9 mouse cellular contexts compared by ENCODE assay signal in genomic region chr8:4206182-4207015, GRCm38 (mm10). TPM values are rescaled to one million over a fixed set of nuclear protein-coding genes. Genes with fewer than 3 reads are reported as not detected.
DNase-seq lines count a peak whose midpoint lies in the region; ATAC-seq and TF ChIP-seq lines count a peak whose summit lies in the region.
"Had no signal": no experiment of that assay in that cellular context is flagged by ENCODE, and none has a peak within 500 bp of the region (broad histone marks: within the 10 kb centered on the region; RNA-seq: fewer than 3 reads in every experiment).

No protein-coding gene starts in this region.

- H3K9ac ChIP-seq in heart, embryonic 15.5 days = peak overlapping the region; percentile 28; the same call in 1 of the 2 replicates
- 0 out of 2 replicates have a peak overlapping the region, but pooled peaks have one; percentile 14 for H3K9ac ChIP-seq in forebrain, postnatal 0 days

- TF ChIP-seq POLR2A in cerebellum, adult 2 months (IDR thresholded peaks at IDR 0.05; ENCODE audit: borderline replicate concordance, insufficient read depth, low read length) = no peak

- 0 out of 2 replicates have a peak, but pooled peaks cover 3% of the 10 kb centered on the region for H3K36me3 ChIP-seq in heart, embryonic 15.5 days
- peaks cover 71% of the 10 kb centered on the region for H3K36me3 ChIP-seq in forebrain, postnatal 0 days (ENCODE audit: insufficient read depth)
- peaks cover 41% of the 10 kb centered on the region for H3K36me3 ChIP-seq in midbrain, embryonic 10.5 days

- intact Hi-C loops in heart, postnatal 10 days (cut with DNase I) = no loop called here

- H3K4me2 ChIP-seq in heart, embryonic 15.5 days = peak overlapping the region; percentile 53
- H3K4me2 ChIP-seq in forebrain, postnatal 0 days (ENCODE audit: low read depth) = no peak overlapping the region

- 15% methylated on average over 44 of the region's 44 CpGs for WGBS in heart, embryonic 15.5 days
- 33% methylated on average over 44 of the region's 44 CpGs for WGBS in cerebellum, adult 2 months
- WGBS in forebrain, postnatal 0 days = 19% methylated on average over 44 of the region's 44 CpGs
- WGBS in midbrain, embryonic 10.5 days = 6% methylated on average over 44 of the region's 44 CpGs

- ATAC-seq in heart, embryonic 15.5 days (replicated peaks; ENCODE audit: insufficient number of reproducible peaks, insufficient read depth, low FRiP score, low read depth) = 0 out of 2 replicates have a peak, but pooled peaks have one; percentile 31
- peak; percentile 6 for ATAC-seq in forebrain, postnatal 0 days
- ATAC-seq in megakaryocyte, adult 5-6 weeks (ENCODE audit: poor library complexity, severe bottlenecking) = no peak

- peak overlapping the region; percentile 23 for H3K4me3 ChIP-seq in heart, embryonic 15.5 days
- H3K4me3 ChIP-seq in cerebellum, adult 2 months (replicated peaks; ENCODE audit: insufficient read depth, low read depth, low read length) = no peak overlapping the region
- H3K4me3 ChIP-seq in forebrain, postnatal 0 days (ENCODE audit: low read depth, low read length) = no peak overlapping the region
- H3K4me3 ChIP-seq in midbrain, embryonic 10.5 days = peak overlapping the region; percentile 35

- DNase-seq in heart, postnatal 10 days = no peak
- DNase-seq in cerebellum, adult 2 months = peak; percentile 47 to 60
- DNase-seq in forebrain, postnatal 0 days = peak; percentile 34
- peak; percentile 38 for DNase-seq in midbrain, embryonic 10.5 days (ENCODE audit: low spot score)
- no peak for DNase-seq in urinary bladder, adult 2 months (ENCODE audit: low spot score)
- no peak for DNase-seq in left cerebral cortex, adult 9 months (ENCODE audit: low spot score in 2 of 2)

- H3K27me3 ChIP-seq in heart, embryonic 15.5 days = peaks cover 35% of the 10 kb centered on the region
- H3K27me3 ChIP-seq in cerebellum, adult 2 months (ENCODE audit: control insufficient read depth, insufficient read depth, low read length) = no peaks in the 10 kb centered on the region
- no peaks in the 10 kb centered on the region for H3K27me3 ChIP-seq in forebrain, postnatal 0 days (ENCODE audit: insufficient read depth, low read length)
- H3K27me3 ChIP-seq in midbrain, embryonic 10.5 days (ENCODE audit: low read depth, poor library complexity, severe bottlenecking) = peaks cover 71% of the 10 kb centered on the region

- peaks cover 14% of the 10 kb centered on the region for H3K4me1 ChIP-seq in heart, embryonic 15.5 days (replicated peaks)
- peaks cover 10% of the 10 kb centered on the region for H3K4me1 ChIP-seq in cerebellum, adult 2 months (ENCODE audit: control insufficient read depth, insufficient read depth, low read length)
- no peaks in the 10 kb centered on the region for H3K4me1 ChIP-seq in forebrain, postnatal 0 days (ENCODE audit: insufficient read depth)
- H3K4me1 ChIP-seq in midbrain, embryonic 10.5 days = peaks cover 17% of the 10 kb centered on the region

- H3K9me3 ChIP-seq in heart, embryonic 15.5 days (replicated peaks) = no peaks in the 10 kb centered on the region
- H3K9me3 ChIP-seq in forebrain, postnatal 0 days (ENCODE audit: low read length) = no peaks in the 10 kb centered on the region
- H3K9me3 ChIP-seq in midbrain, embryonic 10.5 days (replicated peaks) = 0 out of 2 replicates have a peak, but pooled peaks cover 7% of the 10 kb centered on the region
- H3K9me3 ChIP-seq: G1E had no signal

- TF ChIP-seq CTCF in cerebellum, adult 2 months (IDR thresholded peaks at IDR 0.05; ENCODE audit: borderline replicate concordance, insufficient read depth, low read depth, low read length) = no peak
- no peak for TF ChIP-seq CTCF in forebrain, postnatal 0 days (IDR thresholded peaks at IDR 0.05; ENCODE audit: low read depth)

- no peak overlapping the region for H3K27ac ChIP-seq in heart, embryonic 15.5 days
- H3K27ac ChIP-seq in cerebellum, adult 2 months (ENCODE audit: insufficient read depth, low read length) = no peak overlapping the region
- H3K27ac ChIP-seq in forebrain, postnatal 0 days (ENCODE audit: low read depth, low read length) = no peak overlapping the region
- no peak overlapping the region for H3K27ac ChIP-seq in midbrain, embryonic 10.5 days (replicated peaks)

RNA-seq across cellular contexts. Expression of gene Prr36, which starts 10.9 kb away (rescaled TPM):
- 0.44 and 0.95 TPM in 2 replicates for polyA plus RNA-seq in heart, embryonic 15.5 days (2015; fragmentation: Nextera tagmentation; extraction: Ambion mirVana)
- total RNA-seq in heart, postnatal 10 days (2021) = under 1 TPM in 1 of 2 experiments, not detected in 1; 0.05 TPM
- 8.2 and 8.6 TPM in 2 replicates for polyA plus RNA-seq in cerebellum, adult 2 months (2012; rRNA removed)
- total RNA-seq in forebrain, postnatal 0 days (2014; rRNA removed) = 12.7 and 14.8 TPM in 2 replicates
- 28.8 and 37.2 TPM in 2 replicates for polyA plus RNA-seq in forebrain, postnatal 0 days (2015; fragmentation: Nextera tagmentation; extraction: Ambion mirVana)
- 10.8 and 18.6 TPM in 2 replicates for polyA plus RNA-seq in midbrain, embryonic 10.5 days (2016; fragmentation: Nextera tagmentation; extraction: Ambion mirVana)
- polyA plus RNA-seq in urinary bladder, adult 2 months (2012; rRNA removed) = 0.72 and 1.1 TPM in 2 replicates
- total RNA-seq in megakaryocyte, adult 5-6 weeks (2015) = 0.09 and 0.14 TPM in 2 replicates
- not detected in 2 replicates for total RNA-seq in megakaryocyte, adult 5-6 weeks (2017)

RNA-seq across cellular contexts. Expression of gene Lrrc8e, which starts 20.2 kb away (rescaled TPM):
- 0.11 and 0.49 TPM in 2 replicates for polyA plus RNA-seq in heart, embryonic 15.5 days (2015; fragmentation: Nextera tagmentation; extraction: Ambion mirVana)
- under 1 TPM; 0.12 to 0.42 TPM for total RNA-seq in heart, postnatal 10 days (2021)
- polyA plus RNA-seq in cerebellum, adult 2 months (2012; rRNA removed) = 0.02 TPM in 1 of 2 replicates, not detected in the other
- not detected in 2 replicates for total RNA-seq in forebrain, postnatal 0 days (2014; rRNA removed)
- polyA plus RNA-seq in forebrain, postnatal 0 days (2015; fragmentation: Nextera tagmentation; extraction: Ambion mirVana) = 0.08 TPM in 1 of 2 replicates, not detected in the other
- 0.19 TPM in 2 replicates for polyA plus RNA-seq in midbrain, embryonic 10.5 days (2016; fragmentation: Nextera tagmentation; extraction: Ambion mirVana)
- 15.4 and 15.9 TPM in 2 replicates for polyA plus RNA-seq in urinary bladder, adult 2 months (2012; rRNA removed)
- total RNA-seq in megakaryocyte, adult 5-6 weeks (2015) = not detected in 2 replicates
- total RNA-seq in megakaryocyte, adult 5-6 weeks (2017) = not detected in 2 replicates

RNA-seq across cellular contexts. Expression of gene Map2k7, which starts 32.1 kb away (rescaled TPM):
- polyA plus RNA-seq in heart, embryonic 15.5 days (2015; fragmentation: Nextera tagmentation; extraction: Ambion mirVana) = 21.0 and 24.6 TPM in 2 replicates
- total RNA-seq in heart, postnatal 10 days (2021) = 10 to 100 TPM; 66.6 to 74.1 TPM
- polyA plus RNA-seq in cerebellum, adult 2 months (2012; rRNA removed) = 85.2 and 86.7 TPM in 2 replicates
- total RNA-seq in forebrain, postnatal 0 days (2014; rRNA removed) = 26.3 and 45.8 TPM in 2 replicates
- polyA plus RNA-seq in forebrain, postnatal 0 days (2015; fragmentation: Nextera tagmentation; extraction: Ambion mirVana) = 19.2 and 24.4 TPM in 2 replicates
- 31.5 and 39.0 TPM in 2 replicates for polyA plus RNA-seq in midbrain, embryonic 10.5 days (2016; fragmentation: Nextera tagmentation; extraction: Ambion mirVana)
- 39.9 and 50.3 TPM in 2 replicates for polyA plus RNA-seq in urinary bladder, adult 2 months (2012; rRNA removed)
- total RNA-seq in megakaryocyte, adult 5-6 weeks (2015) = 24.6 and 32.4 TPM in 2 replicates
- 27.1 and 32.4 TPM in 2 replicates for total RNA-seq in megakaryocyte, adult 5-6 weeks (2017)

RNA-seq across cellular contexts. Expression of gene Gm49320, which starts 32.3 kb away (rescaled TPM):
- polyA plus RNA-seq in heart, embryonic 15.5 days (2015; fragmentation: Nextera tagmentation; extraction: Ambion mirVana) = 0.34 and 0.79 TPM in 2 replicates
- under 1 TPM in 1 of 2 experiments, not detected in 1; 0.57 TPM for total RNA-seq in heart, postnatal 10 days (2021)
- 8.6 and 9.4 TPM in 2 replicates for polyA plus RNA-seq in cerebellum, adult 2 months (2012; rRNA removed)
- total RNA-seq in forebrain, postnatal 0 days (2014; rRNA removed) = 1.3 TPM in 1 of 2 replicates, not detected in the other
- polyA plus RNA-seq in forebrain, postnatal 0 days (2015; fragmentation: Nextera tagmentation; extraction: Ambion mirVana) = 0.10 and 0.67 TPM in 2 replicates
- 0.43 and 1.3 TPM in 2 replicates for polyA plus RNA-seq in midbrain, embryonic 10.5 days (2016; fragmentation: Nextera tagmentation; extraction: Ambion mirVana)
- 4.3 and 5.9 TPM in 2 replicates for polyA plus RNA-seq in urinary bladder, adult 2 months (2012; rRNA removed)
- total RNA-seq in megakaryocyte, adult 5-6 weeks (2015) = not detected in 2 replicates
- 0.12 TPM in 1 of 2 replicates, not detected in the other for total RNA-seq in megakaryocyte, adult 5-6 weeks (2017)

RNA-seq across cellular contexts. Expression of gene Evi5l, which starts 40.0 kb away (rescaled TPM):
- polyA plus RNA-seq in heart, embryonic 15.5 days (2015; fragmentation: Nextera tagmentation; extraction: Ambion mirVana) = 12.9 and 18.3 TPM in 2 replicates
- 10 to 100 TPM; 23.6 to 24.2 TPM for total RNA-seq in heart, postnatal 10 days (2021)
- polyA plus RNA-seq in cerebellum, adult 2 months (2012; rRNA removed) = 66.5 and 73.3 TPM in 2 replicates
- 156 and 159 TPM in 2 replicates for total RNA-seq in forebrain, postnatal 0 days (2014; rRNA removed)
- polyA plus RNA-seq in forebrain, postnatal 0 days (2015; fragmentation: Nextera tagmentation; extraction: Ambion mirVana) = 82.5 and 90.3 TPM in 2 replicates
- polyA plus RNA-seq in midbrain, embryonic 10.5 days (2016; fragmentation: Nextera tagmentation; extraction: Ambion mirVana) = 24.9 and 38.1 TPM in 2 replicates
- polyA plus RNA-seq in urinary bladder, adult 2 months (2012; rRNA removed) = 13.7 and 19.1 TPM in 2 replicates
- 3.6 and 4.1 TPM in 2 replicates for total RNA-seq in megakaryocyte, adult 5-6 weeks (2015)
- total RNA-seq in megakaryocyte, adult 5-6 weeks (2017) = 4.5 and 6.0 TPM in 2 replicates

Comparison
In these comparisons a context has a peak if more than half of its experiments do, and no peak if none do; other contexts are left out.
1. H3K4me3 ChIP-seq: peak in heart, embryonic 15.5 days (single experiment) and midbrain, embryonic 10.5 days (single experiment); none in cerebellum, adult 2 months (single experiment) and forebrain, postnatal 0 days (single experiment).
2. DNase-seq: peak in cerebellum, adult 2 months (2 of 2), forebrain, postnatal 0 days (single experiment) and midbrain, embryonic 10.5 days (single experiment); none in heart, postnatal 10 days (0 of 2), urinary bladder, adult 2 months (single experiment) and left cerebral cortex, adult 9 months (0 of 2).
3. RNA of gene Lrrc8e, which starts 20.2 kb away (polyA plus RNA-seq): 15.4 to 15.9 TPM in urinary bladder, adult 2 months; 0.19 TPM in midbrain, embryonic 10.5 days, 0.11 to 0.49 TPM in heart, embryonic 15.5 days, 0.08 TPM in forebrain, postnatal 0 days and 0.02 TPM in cerebellum, adult 2 months; every median in the first group is over 10 times any median in the second.